ENCODE assay signal across 14 mouse cellular contexts in genomic region chr5:102698396-102698795, GRCm38 (mm10).
A peak's percentile ranks its signal among the peaks of the same experiment; 100 is the strongest.
DNase-seq lines count a peak whose midpoint lies in the region; ATAC-seq and TF ChIP-seq lines count a peak whose summit lies in the region.
"Had no signal": no experiment of that assay in that cellular context is flagged by ENCODE, and none has a peak within 500 bp of the region (broad histone marks: within the 10 kb centered on the region; RNA-seq: fewer than 3 reads in every experiment).

No protein-coding gene starts in this region.

- no peak overlapping the region for H3K4me2 ChIP-seq in heart, embryonic 12.5 days
- no peak overlapping the region for H3K4me2 ChIP-seq in kidney, postnatal 0 days (ENCODE audit: low read length)
- H3K4me2 ChIP-seq: embryonic facial prominence, embryonic 12.5 days; hindbrain, embryonic 12.5 days; midbrain, embryonic 12.5 days had no signal

- no peak overlapping the region for H3K27ac ChIP-seq in heart, embryonic 12.5 days (ENCODE audit: poor library complexity, severe bottlenecking)
- H3K27ac ChIP-seq in kidney, postnatal 0 days: 0 out of 2 replicates have a peak overlapping the region, but pooled peaks have one; percentile 28
- H3K27ac ChIP-seq: embryonic facial prominence, embryonic 12.5 days; hindbrain, embryonic 12.5 days; midbrain, embryonic 12.5 days had no signal

- no peak for TF ChIP-seq CTCF in kidney, postnatal 0 days (IDR thresholded peaks at IDR 0.05; ENCODE audit: low read depth)

- no peak for ATAC-seq in heart, embryonic 12.5 days (ENCODE audit: insufficient number of reproducible peaks, low FRiP score)
- no peak for ATAC-seq in kidney, postnatal 0 days (replicated peaks; ENCODE audit: low FRiP score, low read depth)

- WGBS in heart, embryonic 12.5 days: 57% methylated on average over 5 of the region's 5 CpGs
- WGBS in kidney, postnatal 0 days: 75% methylated on average over 5 of the region's 5 CpGs

- H3K9ac ChIP-seq in heart, embryonic 12.5 days: no peak overlapping the region
- H3K9ac ChIP-seq in kidney, postnatal 0 days (ENCODE audit: low read depth, low read length): no peak overlapping the region
- H3K9ac ChIP-seq: embryonic facial prominence, embryonic 12.5 days; hindbrain, embryonic 12.5 days; midbrain, embryonic 12.5 days had no signal

- peak; percentile 85 for DNase-seq in heart, adult 11 months
- no peak for DNase-seq in kidney, postnatal 0 days (ENCODE audit: low spot score)
- DNase-seq in kidney, adult 11 months: no peak
- DNase-seq in brain, adult 2 months (ENCODE audit: low read depth, low spot score): peak; percentile 57
- DNase-seq in right cerebral cortex, postnatal 25 days: peak; percentile 13
- DNase-seq in embryo, embryonic 11 days: no peak
- DNase-seq: adrenal gland, adult 2 months; cerebellum, adult 9-10 months; liver; retina, postnatal 1 day had no signal

- no peaks in the 10 kb centered on the region for H3K9me3 ChIP-seq in heart, embryonic 12.5 days (replicated peaks)
- no peaks in the 10 kb centered on the region for H3K9me3 ChIP-seq in kidney, postnatal 0 days (replicated peaks; ENCODE audit: low read length)
- H3K9me3 ChIP-seq: embryonic facial prominence, embryonic 12.5 days; hindbrain, embryonic 12.5 days; midbrain, embryonic 12.5 days had no signal

- H3K36me3 ChIP-seq in heart, embryonic 12.5 days: no peaks in the 10 kb centered on the region
- no peaks in the 10 kb centered on the region for H3K36me3 ChIP-seq in kidney, postnatal 0 days (ENCODE audit: insufficient read depth, low read length)
- H3K36me3 ChIP-seq: embryonic facial prominence, embryonic 12.5 days; hindbrain, embryonic 12.5 days; midbrain, embryonic 12.5 days had no signal

- H3K4me1 ChIP-seq in heart, embryonic 12.5 days (replicated peaks): no peaks in the 10 kb centered on the region
- H3K4me1 ChIP-seq in kidney, postnatal 0 days (replicated peaks; ENCODE audit: insufficient read depth, low read length): peaks cover 9% of the 10 kb centered on the region; the same call in 1 of the 2 replicates
- H3K4me1 ChIP-seq: embryonic facial prominence, embryonic 12.5 days; hindbrain, embryonic 12.5 days; midbrain, embryonic 12.5 days had no signal

- H3K27me3 ChIP-seq in heart, embryonic 12.5 days (replicated peaks): no peaks in the 10 kb centered on the region
- H3K27me3 ChIP-seq in kidney, postnatal 0 days (ENCODE audit: insufficient read depth, low read length): no peaks in the 10 kb centered on the region
- H3K27me3 ChIP-seq: embryonic facial prominence, embryonic 12.5 days; hindbrain, embryonic 12.5 days; midbrain, embryonic 12.5 days had no signal

- H3K4me3 ChIP-seq in heart, embryonic 12.5 days: no peak overlapping the region
- H3K4me3 ChIP-seq in kidney, postnatal 0 days (replicated peaks; ENCODE audit: low read depth, low read length): no peak overlapping the region
- H3K4me3 ChIP-seq: embryonic facial prominence, embryonic 12.5 days; hindbrain, embryonic 12.5 days; midbrain, embryonic 12.5 days had no signal

Comparison
In these comparisons a context has a peak if more than half of its experiments do, and no peak if none do; other contexts are left out.
1. DNase-seq: peak in heart, adult 11 months (single experiment), brain, adult 2 months (single experiment) and right cerebral cortex, postnatal 25 days (single experiment); none in kidney, postnatal 0 days (single experiment), kidney, adult 11 months (single experiment) and embryo, embryonic 11 days (single experiment).